Mouse (Mus musculus) thymus, adult 2 months (tissue): ENCODE data around the gene Gcnt7. TPM values are rescaled to one million over a fixed set of nuclear protein-coding genes. Genes with fewer than 3 reads are reported as not detected.

Experiments used
- DNase-seq: peaks from one replicate; pipeline ENCODE4 v3.0.0; 2021
- H3K27ac ChIP-seq: fragments of 200-500 bp; 2 replicates; pipeline ENCODE4 v1.5.1; 2012; ENCODE audit warnings: low read length, control low read depth; ENCODE audit not compliant: control insufficient read depth, insufficient read depth
- H3K27me3 ChIP-seq: fragments of 200-500 bp; 2 replicates; pipeline ENCODE4 v1.6.1; 2012; ENCODE audit warnings: mild to moderate bottlenecking, low read length, moderate library complexity, mixed read lengths; ENCODE audit not compliant: control insufficient read depth, insufficient read depth
- H3K36me3 ChIP-seq: fragments of 200-500 bp; 2 replicates; pipeline ENCODE4 v1.6.1; 2012; ENCODE audit warnings: mild to moderate bottlenecking, low read length, moderate library complexity; ENCODE audit not compliant: control insufficient read depth, insufficient read depth
- H3K4me1 ChIP-seq: fragments of 200-500 bp; replicated peaks from 2 replicates; pipeline ENCODE4 v1.6.1; 2012; ENCODE audit warnings: low read length; ENCODE audit not compliant: control insufficient read depth, insufficient read depth
- H3K4me3 ChIP-seq: fragments of 200-500 bp; 2 replicates; pipeline ENCODE4 v1.5.1; 2012; ENCODE audit warnings: mild to moderate bottlenecking, low read length, control low read depth, moderate library complexity; ENCODE audit not compliant: control insufficient read depth, insufficient read depth
- CTCF ChIP-seq: fragments of 200-500 bp; IDR thresholded peaks from 2 replicates; pipeline ENCODE4 v1.5.1; 2012; ENCODE audit warnings: mild to moderate bottlenecking, control low read depth, low read length, moderate library complexity, borderline replicate concordance; ENCODE audit not compliant: control insufficient read depth, poor library complexity, insufficient read depth; ENCODE audit errors: extremely low read depth
- POLR2A ChIP-seq: fragments of 200-500 bp; IDR thresholded peaks from 2 replicates; pipeline ENCODE4 v1.6.1; 2012; ENCODE audit warnings: mild to moderate bottlenecking, low read length, control low read depth, moderate library complexity; ENCODE audit not compliant: control insufficient read depth, poor library complexity, insufficient read depth; ENCODE audit errors: extremely low read depth
- WGBS: fragments of 180-500 bp; shearing (Covaris S2); methylation state at CpG from one replicate; pipeline ENCODE4 v1.1.7; 2018; 5-methylcytosine and 5-hydroxymethylcytosine counted together
- polyA plus RNA-seq: library from polyadenylated mRNA; depleted of rRNA; stranded (reverse); fragments of >200 nt; gene quantifications from 2 replicates; pipeline ENCODE4 v1.2.3, GENCODE M21; 2012

The Gcnt7 gene
- polyA plus RNA-seq, 1 experiment, result not detected

DNA sequence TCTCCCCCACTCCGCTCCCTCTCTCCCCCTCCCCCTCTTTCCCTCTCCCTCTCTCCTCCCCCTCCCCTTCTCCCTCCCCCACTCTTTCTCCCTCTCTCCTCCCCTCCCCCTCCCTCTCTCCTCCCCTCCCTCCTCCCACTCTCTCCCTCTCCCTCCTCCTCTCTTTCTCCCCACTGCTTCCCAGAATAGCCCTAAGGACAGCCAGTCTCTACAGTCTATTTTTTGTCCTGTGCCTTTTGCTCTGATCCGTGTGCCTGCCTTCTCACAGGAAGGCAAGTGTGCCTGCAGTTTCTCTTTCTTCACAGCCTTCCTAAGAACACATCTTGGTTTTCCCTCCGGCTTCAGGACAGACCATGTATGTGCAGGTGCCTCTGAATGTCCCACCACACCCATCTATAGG lies 19.0 kb upstream of the Gcnt7 start:
- H3K4me3 ChIP-seq, result no peak overlapping the region
- no peak for TF ChIP-seq CTCF
- no peak for TF ChIP-seq POLR2A
- H3K36me3 ChIP-seq, result no peaks in the 10 kb centered on the region
- no peak overlapping the region for H3K27ac ChIP-seq
- WGBS, result 41% methylated on average over 3 of the region's 3 CpGs
- peaks cover 20% of the 10 kb centered on the region for H3K4me1 ChIP-seq
- no peak for DNase-seq
- H3K27me3 ChIP-seq, result no peaks in the 10 kb centered on the region

DNA sequence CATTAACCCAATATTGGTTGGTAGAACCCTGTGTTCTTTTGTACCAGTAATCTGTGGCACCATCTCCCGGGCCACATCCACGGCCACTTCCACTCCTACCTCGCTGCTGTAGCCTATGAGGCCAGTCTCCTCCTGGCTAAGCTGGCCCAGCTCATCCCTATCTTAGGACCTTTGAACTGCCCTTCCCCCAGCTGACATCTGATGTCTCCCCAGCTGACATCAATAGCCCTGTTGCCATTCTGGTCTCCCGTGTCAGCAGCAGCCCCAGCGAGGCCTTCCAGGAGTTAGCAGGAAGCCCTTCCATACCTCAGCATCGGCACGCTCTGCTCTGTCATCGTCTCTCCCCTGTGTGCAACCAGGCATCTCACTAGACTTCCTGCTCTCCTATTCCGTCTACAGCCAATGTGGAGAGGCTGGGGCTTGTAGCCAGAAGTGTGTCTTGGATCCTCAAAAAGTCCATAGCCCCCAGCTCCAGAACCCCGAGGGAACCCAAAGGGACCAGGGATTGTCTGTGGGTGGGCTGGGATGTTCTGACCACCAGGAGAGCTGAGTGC lies 18.4 kb upstream of the Gcnt7 start:
- no peak overlapping the region for H3K27ac ChIP-seq
- DNase-seq, result no peak
- peaks cover 15% of the 10 kb centered on the region for H3K4me1 ChIP-seq
- no peak overlapping the region for H3K4me3 ChIP-seq
- WGBS, result 39% methylated on average over 10 of the region's 10 CpGs
- TF ChIP-seq POLR2A (no peak), CTCF (no peak)
- no peaks in the 10 kb centered on the region for H3K36me3 ChIP-seq
- no peaks in the 10 kb centered on the region for H3K27me3 ChIP-seq

DNA sequence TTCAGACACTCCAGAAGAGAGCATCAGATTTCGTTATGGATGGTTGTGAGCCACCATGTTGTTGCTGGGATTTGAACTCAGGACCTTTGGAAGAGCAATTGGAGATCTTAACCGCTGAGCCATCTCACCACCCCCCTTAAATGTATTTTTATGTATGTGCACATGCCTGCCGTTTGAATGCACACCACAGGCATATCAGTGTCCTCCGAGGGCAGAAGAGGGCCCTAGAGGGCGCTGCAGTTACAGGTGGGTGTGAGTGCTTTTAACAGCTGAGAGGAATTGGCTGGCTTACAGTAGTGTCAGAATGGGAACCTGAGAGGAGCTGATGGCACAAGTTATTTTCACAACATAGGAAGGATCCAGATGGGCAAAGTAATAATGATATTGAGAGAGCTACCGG lies 16.6 kb upstream of the Gcnt7 start:
- Histone ChIP-seq H3K27me3 (no peaks in the 10 kb centered on the region), H3K4me3 (no peak overlapping the region), H3K4me1 (peaks cover 3% of the 10 kb centered on the region), H3K36me3 (no peaks in the 10 kb centered on the region), H3K27ac (no peak overlapping the region)
- TF ChIP-seq POLR2A (no peak), CTCF (peak; percentile 59; the same call in 1 of the 2 replicates)
- WGBS, result 28% methylated on average over 6 of the region's 6 CpGs
- DNase-seq, result peak; percentile 71

DNA sequence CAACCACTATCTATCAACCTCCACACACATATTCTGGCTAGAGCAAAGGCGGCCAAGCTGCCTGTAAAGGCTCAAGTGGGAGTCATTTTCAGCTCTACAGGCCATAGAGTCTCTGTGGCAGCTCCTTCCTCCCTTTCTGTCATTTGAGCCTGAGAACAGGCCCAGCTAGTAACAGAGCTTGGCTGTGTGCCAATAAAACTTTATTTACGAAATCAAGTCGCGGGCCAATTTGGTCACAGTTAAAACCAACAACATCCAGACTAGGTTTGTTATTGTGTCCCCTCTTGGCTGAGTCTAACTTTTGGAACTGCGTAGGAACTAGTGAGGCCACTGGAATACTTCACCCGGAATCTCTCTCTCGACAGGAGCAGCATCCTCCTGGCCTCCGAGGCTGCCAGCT lies 15.2 kb upstream of the Gcnt7 start:
- no peaks in the 10 kb centered on the region; the same call in 1 of the 2 replicates for H3K4me1 ChIP-seq
- TF ChIP-seq CTCF, result no peak
- TF ChIP-seq POLR2A, result no peak
- H3K4me3 ChIP-seq, result no peak overlapping the region
- no peak for DNase-seq
- H3K27me3 ChIP-seq, result no peaks in the 10 kb centered on the region
- 87% methylated on average over 8 of the region's 8 CpGs for WGBS
- peaks cover 12% of the 10 kb centered on the region; the same call in 1 of the 2 replicates for H3K36me3 ChIP-seq
- H3K27ac ChIP-seq, result no peak overlapping the region

DNA sequence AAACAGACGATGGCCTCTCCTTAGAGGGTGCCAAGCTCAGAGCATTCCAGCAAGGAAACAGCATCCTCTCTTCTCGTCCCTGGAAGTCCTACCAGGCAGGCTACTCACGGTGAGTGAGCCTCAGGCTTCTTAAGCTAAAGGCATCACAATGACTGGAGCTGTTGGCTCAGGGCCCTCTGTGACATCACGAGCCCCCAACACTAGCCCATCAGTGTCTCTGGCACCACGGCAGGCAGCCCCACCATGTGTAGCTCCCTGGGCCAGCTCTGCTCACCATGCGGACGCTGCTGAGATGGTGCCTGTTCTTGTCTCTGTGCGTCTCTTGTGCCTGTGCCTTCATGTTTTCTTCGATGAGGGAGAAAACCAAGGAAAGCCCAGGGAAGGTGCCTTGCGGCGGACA lies 13.9 kb upstream of the Gcnt7 start, which contains the start of gene Fam209:
Gene Fam209 (plus strand): TSS at position 203 of the 400 bp plus-strand sequence.
- Histone ChIP-seq H3K27ac (no peak within 1 kb of the TSS), H3K4me1 (no peaks in the 10 kb centered on the region; the same call in 1 of the 2 replicates), H3K36me3 (peaks cover 19% of the 10 kb centered on the region), H3K4me3 (no peak within 1 kb of the TSS), H3K27me3 (no peaks in the 10 kb centered on the region)
- 95% methylated on average over 11 of the region's 11 CpGs for WGBS
- DNase-seq, result no peak
- no peak for TF ChIP-seq CTCF
- no peak for TF ChIP-seq POLR2A

DNA sequence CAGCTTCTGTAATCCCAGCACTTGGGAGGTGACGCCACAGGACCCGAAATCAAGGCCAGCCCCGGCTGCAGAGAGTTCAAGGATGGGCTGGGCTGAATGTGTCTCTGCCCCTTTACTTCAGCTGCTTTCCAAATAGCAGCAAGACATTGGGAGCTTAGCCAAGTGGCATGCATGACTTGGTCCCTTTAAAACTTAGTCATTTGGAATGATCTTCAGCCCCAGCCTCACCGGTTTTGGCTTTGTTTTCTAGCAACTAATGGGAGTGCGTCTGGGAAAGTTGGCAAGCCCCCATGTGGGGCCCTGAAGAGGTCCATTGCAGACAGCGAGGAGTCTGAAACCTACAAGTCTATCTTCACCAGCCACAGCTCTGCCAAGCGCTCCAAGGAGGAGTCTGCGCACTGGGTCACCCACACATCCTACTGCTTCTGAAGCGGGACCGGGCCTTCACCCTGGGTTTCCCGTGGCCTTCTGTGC lies 10.0 kb upstream of the Gcnt7 start:
- Histone ChIP-seq H3K27me3 (no peaks in the 10 kb centered on the region), H3K36me3 (peaks cover 56% of the 10 kb centered on the region), H3K4me3 (no peak overlapping the region), H3K27ac (no peak overlapping the region), H3K4me1 (no peaks in the 10 kb centered on the region)
- TF ChIP-seq CTCF (no peak), POLR2A (no peak)
- 97% methylated on average over 11 of the region's 11 CpGs for WGBS
- DNase-seq, result no peak
